Mouse (Mus musculus) E14TG2a.4 (cell line): ENCODE data around the gene Pitpnm1.
A peak's percentile ranks its signal among the peaks of the same experiment; 100 is the strongest.

Experiments
- H3K27me3 ChIP-seq: 2 replicates; pipeline ENCODE4 v1.6.1; 2014; ENCODE audit warnings: low read length, control low read depth; ENCODE audit not compliant: insufficient read depth
- H3K36me3 ChIP-seq: 2 replicates; pipeline ENCODE4 v1.6.1; 2014; ENCODE audit warnings: low read length, control low read depth; ENCODE audit not compliant: insufficient read depth
- H3K4me1 ChIP-seq: replicated peaks from 2 replicates; pipeline ENCODE4 v1.6.1; 2014; ENCODE audit warnings: low read depth, low read length, control low read depth
- H3K4me3 ChIP-seq: replicated peaks from 2 replicates; pipeline ENCODE4 v1.5.1; 2014; ENCODE audit warnings: mild to moderate bottlenecking, low read length
- H3K9me3 ChIP-seq: 2 replicates; pipeline ENCODE4 v1.6.1; 2014; ENCODE audit warnings: low read length, control low read depth
- CTCF ChIP-seq: conservative IDR thresholded peaks from 2 replicates; pipeline ENCODE4 v1.5.1; 2014; ENCODE audit warnings: low read length
- NANOG ChIP-seq: IDR thresholded peaks from 2 replicates; pipeline ENCODE4 v1.6.1; 2014; ENCODE audit warnings: borderline replicate concordance, low read length, mixed read lengths
- POU5F1 ChIP-seq: IDR thresholded peaks from 2 replicates; pipeline ENCODE4 v1.6.1; 2014; ENCODE audit warnings: low read length, borderline replicate concordance

The Pitpnm1 gene

DNA sequence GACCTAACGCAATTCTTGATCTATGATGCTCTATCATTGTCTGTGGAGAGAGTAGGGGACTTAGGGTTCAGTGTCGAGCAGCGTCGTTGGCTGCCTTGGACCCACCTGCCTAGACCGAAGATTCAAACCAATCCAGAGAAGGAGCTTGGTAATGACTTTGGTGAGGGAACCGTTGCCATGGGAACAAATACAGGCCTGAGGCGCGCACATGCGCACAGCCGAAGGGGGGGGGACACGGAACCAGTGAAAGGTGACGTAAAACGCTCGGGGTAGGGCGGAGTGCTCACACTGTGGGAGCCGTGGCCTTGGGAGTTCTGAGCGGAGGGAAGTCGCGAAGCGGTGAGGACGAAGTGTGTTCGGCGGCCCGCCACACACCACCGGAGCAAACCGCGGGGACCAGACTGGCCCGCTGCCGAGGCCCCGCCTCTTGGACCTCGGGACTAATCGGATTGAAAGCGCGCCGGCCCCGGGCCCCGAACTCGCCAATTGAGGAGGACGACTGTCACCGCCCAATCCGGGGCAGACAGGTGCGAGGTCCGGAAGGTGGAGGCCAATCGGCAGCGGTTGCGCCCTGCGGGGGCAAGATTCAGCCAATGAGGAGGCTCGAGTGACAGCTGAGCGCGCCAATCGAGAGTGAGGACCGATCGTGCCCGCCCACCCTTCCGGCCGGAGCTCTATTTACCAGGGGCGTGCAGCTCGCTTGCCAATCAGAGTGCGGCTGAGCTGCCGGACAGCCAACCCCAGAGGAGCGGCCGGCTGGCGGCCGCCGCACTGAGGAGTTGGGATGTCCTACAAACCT, 3.0 kb upstream of the Pitpnm1 start, which contains the start of gene Cdk2ap2:
Cdk2ap2 (plus strand) TSS at position 541 of the 799 bp plus-strand sequence.
- Histone ChIP-seq H3K4me1 (peaks cover 66% of the 10 kb centered on the region), H3K4me3 (peak within 1 kb of the TSS; percentile 90), H3K36me3 (peaks cover 11% of the 10 kb centered on the region), H3K9me3 (no peaks in the 10 kb centered on the region), H3K27me3 (peaks cover 23% of the 10 kb centered on the region)
- no peak for TF ChIP-seq CTCF
- no peak for TF ChIP-seq POU5F1

DNA sequence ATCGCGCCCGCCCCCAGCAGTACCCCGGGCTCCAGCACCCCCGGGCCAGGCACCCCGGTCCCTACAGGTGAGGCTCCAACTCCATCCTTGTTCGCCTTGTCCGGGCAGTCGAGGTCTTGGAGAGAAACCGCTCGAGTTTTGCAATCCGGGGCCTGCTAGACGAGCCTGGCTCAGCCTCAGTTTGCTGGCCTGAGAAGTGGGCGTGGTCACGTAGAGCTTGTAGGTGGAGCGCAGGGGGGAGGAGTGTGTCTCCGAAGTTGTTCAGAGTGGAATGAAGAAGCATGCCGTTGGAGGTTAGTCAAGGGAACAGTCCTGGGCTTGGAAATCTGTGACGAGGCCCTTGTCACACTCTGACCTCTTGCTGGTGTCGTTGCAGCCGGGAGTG, 2.4 kb upstream of the Pitpnm1 start:
- Histone ChIP-seq H3K27me3 (peaks cover 29% of the 10 kb centered on the region), H3K9me3 (no peaks in the 10 kb centered on the region), H3K4me3 (peak overlapping the region; percentile 90), H3K4me1 (peaks cover 66% of the 10 kb centered on the region), H3K36me3 (peaks cover 11% of the 10 kb centered on the region)
- no peak for TF ChIP-seq POU5F1
- no peak for TF ChIP-seq CTCF

DNA sequence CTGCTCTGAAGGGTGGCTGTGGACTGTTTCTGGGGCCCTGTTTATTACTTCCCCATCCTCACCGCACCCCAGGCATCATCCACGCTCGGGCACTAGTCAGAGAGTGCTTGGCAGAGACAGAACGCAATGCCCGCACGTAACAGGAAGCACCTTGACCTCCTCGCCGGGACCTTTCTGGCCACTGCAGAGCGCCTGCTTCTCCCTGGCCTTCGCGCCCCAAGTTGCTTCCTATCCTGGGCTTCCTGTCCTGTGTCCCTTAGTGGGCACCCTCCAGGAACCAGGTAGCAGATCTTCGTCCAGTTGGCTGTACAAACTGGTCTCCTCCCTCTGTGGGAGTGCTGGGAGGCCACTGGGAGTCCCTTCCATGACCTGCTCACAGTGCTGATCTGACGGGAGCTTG, 1.4 kb upstream of the Pitpnm1 start:
- Histone ChIP-seq H3K36me3 (peaks cover 11% of the 10 kb centered on the region), H3K4me1 (peaks cover 70% of the 10 kb centered on the region), H3K4me3 (peak overlapping the region; percentile 90), H3K27me3 (peaks cover 39% of the 10 kb centered on the region), H3K9me3 (no peaks in the 10 kb centered on the region)
- TF ChIP-seq CTCF: no peak

DNA sequence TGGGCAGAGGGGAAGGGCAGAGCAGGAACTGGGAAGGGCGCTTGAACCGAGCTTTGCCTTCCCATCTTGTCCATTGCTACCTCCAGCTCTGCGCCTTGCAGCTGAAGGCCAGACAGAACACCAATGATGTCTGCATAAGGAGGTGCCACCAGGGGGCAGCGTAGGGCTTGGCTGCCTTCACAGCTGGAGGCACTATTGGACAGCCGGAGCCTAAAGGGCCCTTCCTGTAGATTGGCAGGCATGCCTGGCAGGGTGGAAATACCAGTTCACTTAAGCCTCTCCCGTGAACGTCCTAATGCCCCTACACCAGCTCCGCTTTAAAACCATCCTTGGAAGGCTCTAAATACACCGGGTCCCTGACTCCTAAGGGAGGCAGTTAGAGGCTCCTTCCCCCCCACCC, 742 bp upstream of the Pitpnm1 start:
- Histone ChIP-seq H3K4me3 (peak overlapping the region; percentile 90), H3K4me1 (peaks cover 66% of the 10 kb centered on the region), H3K27me3 (peaks cover 42% of the 10 kb centered on the region), H3K36me3 (peaks cover 11% of the 10 kb centered on the region), H3K9me3 (no peaks in the 10 kb centered on the region)
- peak; percentile 68 for TF ChIP-seq CTCF
- TF ChIP-seq POU5F1: no peak
- TF ChIP-seq NANOG: no peak

DNA sequence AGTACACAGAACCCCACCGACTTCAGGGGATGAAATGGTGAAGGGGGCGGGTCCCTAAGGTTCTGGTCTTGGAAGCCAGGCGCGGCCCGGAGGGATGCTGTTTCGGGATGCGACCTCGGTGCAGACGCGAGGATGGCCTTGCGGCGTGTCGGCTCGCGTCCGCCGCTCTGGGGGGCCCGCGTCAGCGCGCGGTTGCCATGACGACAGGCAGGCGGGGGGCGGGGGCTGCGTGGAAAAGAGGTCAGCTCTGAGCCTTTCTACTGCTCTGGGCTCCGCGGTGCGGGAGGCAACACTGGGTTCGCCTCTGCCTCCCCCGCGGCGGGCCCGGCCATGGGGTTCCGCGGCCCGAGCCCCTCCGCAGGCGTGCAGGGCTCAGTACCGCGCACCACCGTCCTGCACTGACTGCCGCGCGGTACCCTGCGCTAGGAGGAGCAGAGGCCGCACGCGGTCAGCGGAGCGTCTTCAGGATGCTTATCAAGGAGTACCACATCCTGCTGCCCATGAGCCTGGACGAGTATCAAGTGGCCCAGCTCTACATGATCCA, 992 bp downstream of the Pitpnm1 start:
- H3K27me3 ChIP-seq: peaks cover 44% of the 10 kb centered on the region
- TF ChIP-seq CTCF (no peak), NANOG (no peak), POU5F1 (no peak)
- H3K4me1 ChIP-seq: peaks cover 56% of the 10 kb centered on the region
- H3K36me3 ChIP-seq: peaks cover 11% of the 10 kb centered on the region
- no peaks in the 10 kb centered on the region for H3K9me3 ChIP-seq
- peak overlapping the region; percentile 90 for H3K4me3 ChIP-seq

DNA sequence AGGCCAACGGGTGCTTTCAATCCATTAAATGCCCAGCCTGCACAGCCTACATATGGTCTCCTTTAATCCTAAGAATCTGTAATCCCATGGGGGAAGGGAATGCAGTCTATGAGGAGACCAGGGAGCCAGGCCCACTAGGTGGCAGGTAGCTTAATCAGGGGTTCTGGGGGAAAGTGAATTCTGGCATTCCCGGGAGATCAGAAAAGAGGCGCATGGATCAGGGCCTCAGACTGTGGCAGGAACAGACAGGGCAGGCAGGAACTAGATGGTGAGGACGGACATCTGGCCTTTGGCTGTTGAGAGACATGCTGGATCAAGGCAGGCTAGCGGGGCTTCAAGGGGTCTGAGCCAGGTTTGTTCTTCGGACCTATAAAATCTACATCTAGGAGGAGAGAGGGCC, 1.7 kb downstream of the Pitpnm1 start:
- no peak for TF ChIP-seq CTCF
- TF ChIP-seq POU5F1: no peak
- no peak for TF ChIP-seq NANOG
- peaks cover 11% of the 10 kb centered on the region for H3K36me3 ChIP-seq

DNA sequence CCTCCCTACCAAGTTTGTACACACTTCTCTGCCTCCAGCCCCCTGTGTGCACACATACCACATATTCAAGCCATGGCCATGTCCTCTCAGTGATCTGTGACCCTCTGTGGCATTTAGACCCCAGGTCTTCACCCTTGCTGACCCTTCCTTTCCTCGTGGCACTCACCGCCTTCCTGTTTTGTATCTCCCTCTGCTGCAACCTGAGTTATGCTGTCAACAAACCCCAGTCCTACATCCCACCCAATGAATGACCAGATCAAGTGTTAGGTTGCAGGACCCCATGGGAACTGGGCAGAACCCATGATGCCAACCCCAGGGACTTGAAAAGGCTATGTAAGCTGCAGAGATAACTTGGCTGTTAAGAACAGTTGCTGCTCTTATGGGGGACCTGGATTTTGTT, 2.3 kb downstream of the Pitpnm1 start:
- no peak for TF ChIP-seq POU5F1
- TF ChIP-seq NANOG: no peak
- TF ChIP-seq CTCF: no peak
- H3K36me3 ChIP-seq: peaks cover 11% of the 10 kb centered on the region

More for the DNA sequence above, 1.7 kb downstream of the Pitpnm1 start:
- Histone ChIP-seq H3K27me3 (peaks cover 44% of the 10 kb centered on the region), H3K4me3 (peak overlapping the region; percentile 90), H3K9me3 (no peaks in the 10 kb centered on the region), H3K4me1 (peaks cover 52% of the 10 kb centered on the region)

DNA sequence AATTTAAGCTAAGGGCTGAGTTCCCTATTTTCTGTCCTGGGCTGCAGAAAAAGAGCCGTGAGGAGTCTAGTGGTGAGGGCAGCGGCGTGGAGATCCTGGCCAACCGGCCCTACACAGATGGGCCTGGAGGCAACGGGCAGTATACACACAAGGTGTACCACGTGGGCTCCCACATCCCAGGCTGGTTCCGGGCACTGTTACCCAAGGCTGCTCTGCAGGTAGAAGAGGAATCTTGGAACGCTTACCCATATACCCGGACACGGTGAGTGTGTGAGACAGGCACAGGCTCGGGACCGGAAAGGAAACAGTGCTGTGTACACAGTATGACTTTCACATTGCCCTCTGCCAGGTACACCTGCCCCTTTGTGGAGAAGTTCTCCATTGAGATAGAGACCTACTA, 2.8 kb downstream of the Pitpnm1 start:
- H3K27me3 ChIP-seq: peaks cover 44% of the 10 kb centered on the region
- H3K36me3 ChIP-seq: peaks cover 11% of the 10 kb centered on the region
- TF ChIP-seq CTCF (no peak), POU5F1 (no peak), NANOG (no peak)
- no peaks in the 10 kb centered on the region for H3K9me3 ChIP-seq
- H3K4me3 ChIP-seq: no peak overlapping the region
- peaks cover 57% of the 10 kb centered on the region for H3K4me1 ChIP-seq

More for the DNA sequence above, 2.3 kb downstream of the Pitpnm1 start:
- peaks cover 44% of the 10 kb centered on the region for H3K27me3 ChIP-seq
- H3K4me1 ChIP-seq: peaks cover 56% of the 10 kb centered on the region
- H3K9me3 ChIP-seq: no peaks in the 10 kb centered on the region
- no peak overlapping the region for H3K4me3 ChIP-seq

DNA sequence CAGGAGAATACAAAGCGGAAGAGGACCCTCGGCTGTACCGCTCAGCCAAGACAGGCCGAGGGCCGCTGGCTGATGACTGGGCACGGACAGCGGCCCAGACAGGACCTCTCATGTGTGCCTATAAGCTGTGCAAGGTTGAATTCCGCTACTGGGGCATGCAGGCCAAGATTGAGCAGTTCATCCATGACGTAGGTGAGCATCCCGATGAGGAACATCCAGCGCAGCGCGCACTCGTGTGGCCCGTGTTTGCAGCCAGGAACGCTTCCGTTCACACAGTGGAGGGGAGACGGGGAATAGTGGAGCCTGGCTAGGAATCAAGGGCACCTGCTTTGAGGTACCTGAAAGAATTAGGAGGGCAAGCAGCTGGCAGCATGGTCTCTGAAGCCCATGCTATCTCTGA, 3.5 kb downstream of the Pitpnm1 start:
- H3K4me3 ChIP-seq: no peak overlapping the region
- H3K36me3 ChIP-seq: peaks cover 6% of the 10 kb centered on the region
- no peaks in the 10 kb centered on the region for H3K9me3 ChIP-seq
- no peak for TF ChIP-seq POU5F1
- TF ChIP-seq NANOG: no peak
- no peak for TF ChIP-seq CTCF
- peaks cover 44% of the 10 kb centered on the region for H3K27me3 ChIP-seq
- H3K4me1 ChIP-seq: peaks cover 57% of the 10 kb centered on the region
